Mouse (Mus musculus): Measurements from ENCODE around the gene Cer1. TPM values are rescaled to one million over a fixed set of nuclear protein-coding genes. Genes with fewer than 3 reads are reported as not detected.

Gene Cer1
- polyA plus RNA-seq (2017; shearing (Covaris generic)), result not detected

- ATAC-seq, result no peak
These were observed at the start of gene Cer1 for GRCm38 (mm10) chr4:82884636-82885534. Gene Cer1 (minus strand): TSS chr4:82885148.

GRCm38 (mm10) chr4:82934308-82934707, 49.4 kb upstream of the Cer1 start:
- no peak for ATAC-seq

GRCm38 (mm10) chr4:82933698-82934210, 48.8 kb upstream of the Cer1 start:
- peak; percentile 75 for ATAC-seq

- no peak for ATAC-seq
These were observed 45.1 kb upstream of the Cer1 start for GRCm38 (mm10) chr4:82930079-82930478.

GRCm38 (mm10) chr4:82921962-82922361, 37.0 kb upstream of the Cer1 start:
- no peak for ATAC-seq

- no peak for ATAC-seq
These were observed 33.7 kb upstream of the Cer1 start for GRCm38 (mm10) chr4:82918625-82919024.

- ATAC-seq, result no peak
These were observed 31.7 kb upstream of the Cer1 start for GRCm38 (mm10) chr4:82916678-82917050.

- no peak for ATAC-seq
These were observed 31.2 kb upstream of the Cer1 start for GRCm38 (mm10) chr4:82916003-82916677.

- no peak for ATAC-seq
These were observed 30.6 kb upstream of the Cer1 start for GRCm38 (mm10) chr4:82915576-82915975.

GRCm38 (mm10) chr4:82914601-82915143, 29.7 kb upstream of the Cer1 start:
- no peak for ATAC-seq

GRCm38 (mm10) chr4:82895227-82895626, 10.3 kb upstream of the Cer1 start:
- no peak for ATAC-seq

GRCm38 (mm10) chr4:82892247-82892646, 7.3 kb upstream of the Cer1 start:
- no peak for ATAC-seq

- no peak for ATAC-seq
These were observed 6.6 kb upstream of the Cer1 start for GRCm38 (mm10) chr4:82891566-82891965.

GRCm38 (mm10) chr4:82891049-82891448, 6.1 kb upstream of the Cer1 start:
- ATAC-seq, result no peak

- no peak for ATAC-seq
These were observed 5.6 kb upstream of the Cer1 start for GRCm38 (mm10) chr4:82890585-82890984.

GRCm38 (mm10) chr4:82886148-82886547, 1.2 kb upstream of the Cer1 start:
- no peak for ATAC-seq

GRCm38 (mm10) chr4:82885535-82885913, 576 bp upstream of the Cer1 start:
- no peak for ATAC-seq

GRCm38 (mm10) chr4:82882500-82882899, 2.4 kb downstream of the Cer1 start:
- ATAC-seq, result no peak

- no peak for ATAC-seq
These were observed 3.6 kb downstream of the Cer1 start for GRCm38 (mm10) chr4:82881366-82881765.

- ATAC-seq, result no peak
These were observed 4.7 kb downstream of the Cer1 start for GRCm38 (mm10) chr4:82880243-82880642.

- ATAC-seq, result no peak
These were observed 5.8 kb downstream of the Cer1 start for GRCm38 (mm10) chr4:82879152-82879551.

GRCm38 (mm10) chr4:82876656-82877055, 8.3 kb downstream of the Cer1 start:
- ATAC-seq, result no peak

- ATAC-seq, result no peak
These were observed 9.4 kb downstream of the Cer1 start for GRCm38 (mm10) chr4:82875532-82875931.

GRCm38 (mm10) chr4:82874791-82875190, 10.2 kb downstream of the Cer1 start:
- ATAC-seq, result no peak

Data from CD4-positive, CD25-positive, alpha-beta regulatory T cell, adult 4 months (primary cell).